ENCODE assay signal across 17 mouse cellular contexts in the genomic region with DNA sequence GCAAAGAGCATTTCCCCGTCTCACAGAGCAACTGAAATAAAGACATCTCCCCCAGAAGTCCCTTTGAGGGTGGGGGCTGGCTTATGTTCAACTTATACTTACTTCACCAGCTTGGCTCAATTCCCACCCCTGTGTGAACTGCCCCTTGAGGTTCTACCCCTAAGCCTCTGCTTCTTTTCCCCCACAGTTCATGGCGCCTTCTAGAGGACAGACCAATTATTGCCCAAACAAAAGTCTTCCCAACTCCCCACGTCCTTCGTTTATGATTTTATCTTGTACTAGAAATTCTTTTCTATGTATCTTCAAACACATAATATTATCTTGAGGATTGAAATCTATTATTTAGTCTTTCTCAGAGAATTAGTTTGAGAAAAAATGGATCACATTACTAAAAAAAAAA.
DNase-seq lines count a peak whose midpoint lies in the region; ATAC-seq and TF ChIP-seq lines count a peak whose summit lies in the region.
"Had no signal": no experiment of that assay in that cellular context is flagged by ENCODE, and none has a peak within 500 bp of the region (broad histone marks: within the 10 kb centered on the region; RNA-seq: fewer than 3 reads in every experiment).

No protein-coding gene starts in this region.

- DNase-seq in embryonic facial prominence, embryonic 14.5 days (ENCODE audit: low spot score), result peak; percentile 15
- DNase-seq in embryonic facial prominence, embryonic 10.5 days (ENCODE audit: low spot score), result no peak
- DNase-seq in midbrain, embryonic 14.5 days, result peak; percentile 20
- no peak for DNase-seq in B cell, adult 2 months
- DNase-seq: cerebellum, adult 8-10 months; gastrocnemius, postnatal 25 days; liver, embryonic 13.5 days; lung, postnatal 36 days; retina, postnatal 1 day; thymus, postnatal 36 days had no signal

- H3K36me3 ChIP-seq in embryonic facial prominence, embryonic 14.5 days (ENCODE audit: control insufficient read depth, insufficient read depth, low read length), result no peaks in the 10 kb centered on the region
- no peaks in the 10 kb centered on the region for H3K36me3 ChIP-seq in embryonic facial prominence, embryonic 10.5 days (replicated peaks)
- H3K36me3 ChIP-seq in intestine, postnatal 0 days (ENCODE audit: control insufficient read depth, insufficient read depth), result no peaks in the 10 kb centered on the region
- no peaks in the 10 kb centered on the region for H3K36me3 ChIP-seq in intestine, embryonic 16.5 days (ENCODE audit: control insufficient read depth, insufficient read depth, low read length)
- no peaks in the 10 kb centered on the region for H3K36me3 ChIP-seq in midbrain, embryonic 14.5 days (ENCODE audit: control insufficient read depth, insufficient read depth, low read length)
- H3K36me3 ChIP-seq in midbrain, embryonic 16.5 days (ENCODE audit: control insufficient read depth, insufficient read depth, low read length), result no peaks in the 10 kb centered on the region
- H3K36me3 ChIP-seq: embryonic facial prominence, embryonic 15.5 days; forebrain, embryonic 12.5 days; heart, embryonic 12.5 days; limb, embryonic 12.5 days; liver, embryonic 13.5 days had no signal

- no peaks in the 10 kb centered on the region for H3K9me3 ChIP-seq in embryonic facial prominence, embryonic 14.5 days (ENCODE audit: control insufficient read depth, low read length)
- no peaks in the 10 kb centered on the region for H3K9me3 ChIP-seq in embryonic facial prominence, embryonic 10.5 days
- H3K9me3 ChIP-seq in intestine, postnatal 0 days (ENCODE audit: control insufficient read depth), result no peaks in the 10 kb centered on the region
- H3K9me3 ChIP-seq in intestine, embryonic 16.5 days (ENCODE audit: control insufficient read depth, low read length), result 0 out of 2 replicates have a peak, but pooled peaks cover 2% of the 10 kb centered on the region
- no peaks in the 10 kb centered on the region for H3K9me3 ChIP-seq in midbrain, embryonic 14.5 days (ENCODE audit: control insufficient read depth, low read length)
- H3K9me3 ChIP-seq in midbrain, embryonic 16.5 days (replicated peaks; ENCODE audit: control insufficient read depth, low read length, poor library complexity, severe bottlenecking), result no peaks in the 10 kb centered on the region
- H3K9me3 ChIP-seq: embryonic facial prominence, embryonic 15.5 days; forebrain, embryonic 12.5 days; heart, embryonic 12.5 days; limb, embryonic 12.5 days; liver, embryonic 13.5 days had no signal

- H3K27ac ChIP-seq in embryonic facial prominence, embryonic 14.5 days (replicated peaks; ENCODE audit: low read depth, low read length), result no peak overlapping the region
- H3K27ac ChIP-seq in embryonic facial prominence, embryonic 10.5 days (replicated peaks), result no peak overlapping the region
- H3K27ac ChIP-seq in intestine, postnatal 0 days (ENCODE audit: low read depth, low read length), result no peak overlapping the region
- H3K27ac ChIP-seq in intestine, embryonic 16.5 days (ENCODE audit: low read length), result no peak overlapping the region
- H3K27ac ChIP-seq in midbrain, embryonic 14.5 days (replicated peaks; ENCODE audit: low read depth, low read length), result no peak overlapping the region
- H3K27ac ChIP-seq in midbrain, embryonic 16.5 days (ENCODE audit: low read length), result no peak overlapping the region
- H3K27ac ChIP-seq: embryonic facial prominence, embryonic 15.5 days; forebrain, embryonic 12.5 days; limb, embryonic 12.5 days; liver, embryonic 13.5 days had no signal

- H3K4me3 ChIP-seq in embryonic facial prominence, embryonic 14.5 days (ENCODE audit: low read depth, low read length), result no peak overlapping the region
- no peak overlapping the region for H3K4me3 ChIP-seq in embryonic facial prominence, embryonic 10.5 days
- H3K4me3 ChIP-seq in intestine, postnatal 0 days (ENCODE audit: low read depth, low read length), result no peak overlapping the region
- H3K4me3 ChIP-seq in intestine, embryonic 16.5 days (ENCODE audit: low read length), result no peak overlapping the region
- H3K4me3 ChIP-seq in midbrain, embryonic 14.5 days (replicated peaks; ENCODE audit: low read depth, low read length), result no peak overlapping the region
- H3K4me3 ChIP-seq in midbrain, embryonic 16.5 days (ENCODE audit: low read depth, low read length), result no peak overlapping the region
- H3K4me3 ChIP-seq: embryonic facial prominence, embryonic 15.5 days; forebrain, embryonic 12.5 days; heart, embryonic 12.5 days; limb, embryonic 12.5 days; liver, embryonic 13.5 days had no signal

- peak; percentile 40 for TF ChIP-seq CTCF in intestine, postnatal 0 days (IDR thresholded peaks at IDR 0.05; ENCODE audit: low read depth)

- H3K4me2 ChIP-seq in embryonic facial prominence, embryonic 14.5 days (ENCODE audit: low read depth, low read length), result no peak overlapping the region
- H3K4me2 ChIP-seq in intestine, postnatal 0 days (replicated peaks; ENCODE audit: low read depth), result no peak overlapping the region
- no peak overlapping the region for H3K4me2 ChIP-seq in intestine, embryonic 16.5 days (ENCODE audit: low read depth, low read length)
- no peak overlapping the region for H3K4me2 ChIP-seq in midbrain, embryonic 14.5 days (ENCODE audit: low read length)
- no peak overlapping the region for H3K4me2 ChIP-seq in midbrain, embryonic 16.5 days (ENCODE audit: low read length)
- H3K4me2 ChIP-seq: embryonic facial prominence, embryonic 15.5 days; forebrain, embryonic 12.5 days; heart, embryonic 12.5 days; limb, embryonic 12.5 days; liver, embryonic 13.5 days had no signal

- WGBS in embryonic facial prominence, embryonic 14.5 days, result 77% methylated on average over 4 of the region's 4 CpGs
- WGBS in embryonic facial prominence, embryonic 10.5 days, result 86% methylated on average over 4 of the region's 4 CpGs
- 77% methylated on average over 4 of the region's 4 CpGs for WGBS in intestine, postnatal 0 days
- WGBS in intestine, embryonic 16.5 days, result 84% methylated on average over 4 of the region's 4 CpGs
- WGBS in midbrain, embryonic 14.5 days, result 75% methylated on average over 4 of the region's 4 CpGs
- WGBS in midbrain, embryonic 16.5 days, result 75% methylated on average over 4 of the region's 4 CpGs

- ATAC-seq in embryonic facial prominence, embryonic 14.5 days (ENCODE audit: low read depth), result no peak
- ATAC-seq in intestine, postnatal 0 days, result no peak
- ATAC-seq in intestine, embryonic 16.5 days, result no peak
- no peak for ATAC-seq in midbrain, embryonic 14.5 days (ENCODE audit: low FRiP score, low TSS enrichment)
- ATAC-seq in midbrain, embryonic 16.5 days, result no peak

- H3K27me3 ChIP-seq in embryonic facial prominence, embryonic 14.5 days (replicated peaks; ENCODE audit: control insufficient read depth, insufficient read depth, low read length), result no peaks in the 10 kb centered on the region
- no peaks in the 10 kb centered on the region for H3K27me3 ChIP-seq in embryonic facial prominence, embryonic 10.5 days (replicated peaks; ENCODE audit: low read depth, poor library complexity, severe bottlenecking)
- H3K27me3 ChIP-seq in intestine, postnatal 0 days (replicated peaks; ENCODE audit: control insufficient read depth, insufficient read depth, low read length), result no peaks in the 10 kb centered on the region
- no peaks in the 10 kb centered on the region for H3K27me3 ChIP-seq in intestine, embryonic 16.5 days (replicated peaks; ENCODE audit: control insufficient read depth, insufficient read depth, low read length)
- no peaks in the 10 kb centered on the region for H3K27me3 ChIP-seq in midbrain, embryonic 14.5 days (ENCODE audit: control insufficient read depth, insufficient read depth, low read length)
- H3K27me3 ChIP-seq in midbrain, embryonic 16.5 days (ENCODE audit: control insufficient read depth, insufficient read depth, low read depth, low read length), result no peaks in the 10 kb centered on the region
- H3K27me3 ChIP-seq: embryonic facial prominence, embryonic 15.5 days; forebrain, embryonic 12.5 days; limb, embryonic 12.5 days; liver, embryonic 13.5 days had no signal

- H3K4me1 ChIP-seq in embryonic facial prominence, embryonic 14.5 days (ENCODE audit: control insufficient read depth, insufficient read depth, low read length), result peaks cover 6% of the 10 kb centered on the region; the same call in 1 of the 2 replicates
- peaks cover 18% of the 10 kb centered on the region for H3K4me1 ChIP-seq in embryonic facial prominence, embryonic 10.5 days
- no peaks in the 10 kb centered on the region for H3K4me1 ChIP-seq in intestine, postnatal 0 days (replicated peaks; ENCODE audit: control insufficient read depth, insufficient read depth, low read length)
- no peaks in the 10 kb centered on the region for H3K4me1 ChIP-seq in intestine, embryonic 16.5 days (ENCODE audit: control insufficient read depth, insufficient read depth, low read length)
- no peaks in the 10 kb centered on the region for H3K4me1 ChIP-seq in midbrain, embryonic 14.5 days (ENCODE audit: control insufficient read depth, insufficient read depth, low read length)
- no peaks in the 10 kb centered on the region for H3K4me1 ChIP-seq in midbrain, embryonic 16.5 days (ENCODE audit: control insufficient read depth, insufficient read depth, low read length)
- H3K4me1 ChIP-seq: embryonic facial prominence, embryonic 15.5 days; forebrain, embryonic 12.5 days; heart, embryonic 12.5 days; liver, embryonic 13.5 days had no signal

- H3K9ac ChIP-seq in embryonic facial prominence, embryonic 14.5 days (ENCODE audit: low read depth, low read length), result no peak overlapping the region
- H3K9ac ChIP-seq in intestine, postnatal 0 days (ENCODE audit: low read depth, low read length), result no peak overlapping the region
- H3K9ac ChIP-seq in intestine, embryonic 16.5 days (ENCODE audit: low read depth, low read length), result no peak overlapping the region
- H3K9ac ChIP-seq in midbrain, embryonic 14.5 days (replicated peaks; ENCODE audit: low read length), result no peak overlapping the region
- no peak overlapping the region for H3K9ac ChIP-seq in midbrain, embryonic 16.5 days (ENCODE audit: low read depth, low read length)
- H3K9ac ChIP-seq: embryonic facial prominence, embryonic 15.5 days; forebrain, embryonic 12.5 days; heart, embryonic 12.5 days; limb, embryonic 12.5 days; liver, embryonic 13.5 days had no signal

Comparison
In these comparisons a context has a peak if more than half of its experiments do, and no peak if none do; other contexts are left out.
1. DNase-seq: peak in embryonic facial prominence, embryonic 14.5 days (single experiment) and midbrain, embryonic 14.5 days (single experiment); none in embryonic facial prominence, embryonic 10.5 days (single experiment) and B cell, adult 2 months (0 of 2).